Mouse (Mus musculus): ENCODE measurements around the gene Szt2.

GRCm38 (mm10) chr4:118416329-118416728 lies 7.3 kb upstream of the Szt2 start:
- TF ChIP-seq CTCF (conservative IDR thresholded peaks at IDR 0.05; ENCODE audit: low read length) (no peak), NANOG (IDR thresholded peaks at IDR 0.05; ENCODE audit: borderline replicate concordance, low read length) (no peak)
